Mouse (Mus musculus) midbrain, postnatal 0 days (tissue): Measurements from ENCODE around the gene Xpr1. TPM values are rescaled to one million over a fixed set of nuclear protein-coding genes. Genes with fewer than 3 reads are reported as not detected.
"Not testable (repeated sequence)": the region's sequence is repeated elsewhere in the genome, so short reads cannot be mapped to it uniquely, and the experiment has no call there.

Experiments
- ATAC-seq: fragments of 200-750 bp; cut with Nextera tagmentation; 2 replicates; pipeline ENCODE4 v1.8.0; 2017; ENCODE audit warnings: moderate number of reproducible peaks, mild to moderate bottlenecking, moderate TSS enrichment, moderate library complexity; ENCODE audit not compliant: low FRiP score
- DNase-seq: peaks from one replicate; pipeline ENCODE4 v3.0.0-alpha.2; 2015; ENCODE audit warnings: low spot score
- H3K27ac ChIP-seq: fragments of 300-500 bp; sonication (generic); 2 replicates; pipeline ENCODE4 v1.5.1; 2014; ENCODE audit warnings: low read depth, mild to moderate bottlenecking, low read length, mixed read lengths
- H3K27me3 ChIP-seq: fragments of 300-500 bp; sonication (generic); 2 replicates; pipeline ENCODE4 v1.6.1; 2014; ENCODE audit warnings: low read length, control low read depth, mixed read lengths; ENCODE audit not compliant: insufficient read depth
- H3K36me3 ChIP-seq: fragments of 300-500 bp; sonication (generic); 2 replicates; pipeline ENCODE4 v1.6.1; 2014; ENCODE audit warnings: low read length, control low read depth, mixed read lengths; ENCODE audit not compliant: insufficient read depth
- H3K4me1 ChIP-seq: fragments of 300-500 bp; sonication (generic); 2 replicates; pipeline ENCODE4 v1.6.1; 2014; ENCODE audit warnings: mild to moderate bottlenecking, control low read depth, antibody characterized with exemption, low read length, mixed read lengths; ENCODE audit not compliant: insufficient read depth
- H3K4me2 ChIP-seq: fragments of 300-500 bp; sonication (generic); 2 replicates; pipeline ENCODE4 v1.6.1; 2014; ENCODE audit warnings: low read depth, mild to moderate bottlenecking, low read length, mixed read lengths; ENCODE audit not compliant: poor library complexity, severe bottlenecking
- H3K4me3 ChIP-seq: fragments of 300-500 bp; sonication (generic); 2 replicates; pipeline ENCODE4 v1.5.1; 2014; ENCODE audit warnings: low read depth, mild to moderate bottlenecking, low read length, moderate library complexity
- H3K9ac ChIP-seq: fragments of 300-500 bp; sonication (generic); replicated peaks from 2 replicates; pipeline ENCODE4 v1.6.1; 2014; ENCODE audit warnings: mild to moderate bottlenecking, low read length, moderate library complexity, mixed read lengths; ENCODE audit not compliant: poor library complexity, severe bottlenecking
- H3K9me3 ChIP-seq: fragments of 300-500 bp; sonication (generic); 2 replicates; pipeline ENCODE4 v1.6.1; 2016; ENCODE audit warnings: low read length, control low read depth
- CTCF ChIP-seq: IDR thresholded peaks from 2 replicates; pipeline ENCODE4 v1.5.1; 2016; ENCODE audit warnings: antibody characterized with exemption, mild to moderate bottlenecking
- WGBS: fragments of 180-500 bp; shearing (Covaris S2); extraction: QIAGEN DNeasy Blood & Tissue Kit; methylation state at CpG from one replicate; pipeline ENCODE4 v1.1.7; 2014; 5-methylcytosine and 5-hydroxymethylcytosine counted together
- polyA plus RNA-seq: library from polyadenylated mRNA; unstranded; fragments of >200 nt; fragmentation: Nextera tagmentation; extraction: Ambion mirVana; gene quantifications from 2 replicates; pipeline ENCODE4 v1.2.1, GENCODE M21; 2015
- total RNA-seq: library from RNA; depleted of rRNA; stranded (reverse); fragments of >200 nt; gene quantifications from 2 replicates; pipeline ENCODE4 v1.2.3, GENCODE M21; 2014

Gene Xpr1
- total and polyA plus RNA-seq, 2 experiments from 2014 or later, result 38.3 to 177 TPM

DNA sequence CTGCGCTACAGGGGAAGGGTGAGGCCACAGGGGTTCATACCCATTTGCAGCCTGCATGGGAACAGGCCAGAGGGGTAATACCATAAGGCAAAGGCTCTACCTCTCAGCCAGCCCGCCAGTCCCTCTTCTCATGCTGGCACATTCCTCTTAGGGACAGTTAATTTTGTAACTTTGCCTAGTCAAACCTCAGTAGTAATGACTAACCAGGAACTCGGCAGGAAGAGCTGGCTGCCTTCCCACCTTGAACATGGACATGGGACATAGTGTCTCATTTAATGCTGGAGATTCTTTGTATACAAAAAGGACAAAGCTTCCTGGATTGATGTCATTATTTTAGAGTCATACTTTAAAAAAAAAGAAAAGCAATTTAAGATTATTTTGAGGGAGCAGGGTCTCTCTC is 142.2 kb downstream of the Xpr1 start:
- no peak for ATAC-seq
- no peak for DNase-seq
- WGBS, result 82% methylated on average over 3 of the region's 3 CpGs
- H3K27me3 ChIP-seq, result no peaks in the 10 kb centered on the region
- no peak overlapping the region for H3K9ac ChIP-seq
- H3K36me3 ChIP-seq, result peaks cover 3% of the 10 kb centered on the region; the same call in 1 of the 2 replicates
- H3K9me3 ChIP-seq, result no peaks in the 10 kb centered on the region
- no peak for TF ChIP-seq CTCF
- no peak overlapping the region for H3K27ac ChIP-seq
- no peaks in the 10 kb centered on the region for H3K4me1 ChIP-seq
- no peak overlapping the region for H3K4me2 ChIP-seq
- H3K4me3 ChIP-seq, result no peak overlapping the region

GRCm38 (mm10) chr1:155272953-155273352 is 144.3 kb downstream of the Xpr1 start:
- no peaks in the 10 kb centered on the region for H3K4me1 ChIP-seq
- TF ChIP-seq CTCF, result no peak
- no peak for DNase-seq
- 94% methylated on average over 4 of the region's 4 CpGs for WGBS
- H3K4me2 ChIP-seq, result no peak overlapping the region
- H3K36me3 ChIP-seq, result no peaks in the 10 kb centered on the region
- no peak overlapping the region for H3K27ac ChIP-seq
- H3K27me3 ChIP-seq, result no peaks in the 10 kb centered on the region
- no peaks in the 10 kb centered on the region for H3K9me3 ChIP-seq
- no peak for ATAC-seq
- H3K9ac ChIP-seq, result no peak overlapping the region
- no peak overlapping the region for H3K4me3 ChIP-seq

DNA sequence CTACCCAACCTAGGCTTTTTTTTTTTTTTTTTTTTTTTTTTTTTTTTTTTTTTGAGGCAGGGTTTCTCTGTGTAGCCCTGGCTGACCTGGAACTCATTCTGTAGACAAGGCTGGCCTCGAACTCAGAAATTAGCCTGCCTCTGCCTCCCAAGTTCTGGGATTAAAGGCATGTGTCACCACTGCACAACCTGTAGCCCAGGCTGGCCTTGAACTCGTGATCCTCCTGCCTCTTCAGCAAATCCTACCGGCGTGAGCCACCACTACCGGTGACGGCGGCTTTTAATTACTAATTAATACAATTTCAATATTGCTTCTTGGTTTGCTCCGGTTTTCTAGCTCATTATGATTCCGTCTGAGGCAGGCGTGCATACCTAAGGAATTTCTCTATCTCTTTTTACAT is 154.7 kb downstream of the Xpr1 start:
- not testable (repeated sequence) for H3K4me2 ChIP-seq, H3K36me3 ChIP-seq, H3K9ac ChIP-seq, DNase-seq, H3K4me1 ChIP-seq, ATAC-seq, H3K4me3 ChIP-seq, H3K9me3 ChIP-seq, H3K27me3 ChIP-seq, H3K27ac ChIP-seq
- 92% methylated on average over 10 of the region's 10 CpGs for WGBS

DNA sequence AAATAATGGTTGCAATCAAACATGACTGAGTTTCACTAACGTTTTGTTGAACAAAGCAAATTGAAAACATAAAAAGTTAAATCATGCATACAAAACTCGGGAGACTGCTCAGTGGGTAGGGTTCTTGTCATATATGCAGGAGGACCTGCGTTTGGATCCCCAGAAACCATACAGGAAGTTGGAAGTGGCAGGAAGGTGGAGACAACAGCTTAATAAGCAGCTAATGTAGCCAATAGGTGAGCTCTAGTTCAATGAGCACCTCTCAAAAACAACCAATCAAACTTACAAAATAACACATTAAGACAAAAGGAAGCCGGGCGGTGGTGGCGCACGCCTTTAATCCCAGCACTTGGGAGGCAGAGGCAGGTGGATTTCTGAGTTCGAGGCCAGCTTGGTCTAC is 162.9 kb downstream of the Xpr1 start:
- ATAC-seq, result no peak
- 90% methylated on average over 8 of the region's 8 CpGs for WGBS
- no peak overlapping the region for H3K4me2 ChIP-seq
- TF ChIP-seq CTCF, result no peak
- H3K9ac ChIP-seq, result no peak overlapping the region
- H3K36me3 ChIP-seq, result no peaks in the 10 kb centered on the region
- H3K4me3 ChIP-seq, result no peak overlapping the region
- H3K27me3 ChIP-seq, result no peaks in the 10 kb centered on the region
- H3K4me1 ChIP-seq, result no peaks in the 10 kb centered on the region
- H3K9me3 ChIP-seq, result no peaks in the 10 kb centered on the region
- no peak overlapping the region for H3K27ac ChIP-seq
- no peak for DNase-seq

DNA sequence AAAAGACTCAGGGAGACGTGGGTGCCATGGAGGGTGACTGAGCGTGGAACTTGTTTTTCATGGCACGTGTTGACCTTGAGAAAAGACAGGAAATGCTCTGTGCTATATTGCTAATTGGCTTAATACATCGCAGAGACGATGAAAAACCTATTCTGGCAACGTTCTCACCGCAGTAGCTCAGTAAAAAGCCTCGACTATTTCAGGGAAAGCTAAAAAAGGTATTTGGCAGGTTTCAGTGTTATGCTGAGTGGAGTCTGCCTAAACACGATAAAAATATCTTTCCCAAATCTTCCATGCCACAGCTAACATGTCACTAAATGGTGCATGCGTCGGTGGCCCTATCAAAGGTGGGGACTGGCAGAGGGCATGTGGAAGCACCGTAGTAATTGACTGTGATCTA is 164.1 kb downstream of the Xpr1 start:
- Histone ChIP-seq H3K4me1 (no peaks in the 10 kb centered on the region), H3K36me3 (no peaks in the 10 kb centered on the region), H3K4me2 (no peak overlapping the region), H3K27ac (no peak overlapping the region), H3K27me3 (no peaks in the 10 kb centered on the region), H3K9me3 (no peaks in the 10 kb centered on the region), H3K4me3 (no peak overlapping the region), H3K9ac (no peak overlapping the region)
- TF ChIP-seq CTCF, result no peak
- no peak for DNase-seq
- WGBS, result 52% methylated on average over 12 of the region's 12 CpGs
- ATAC-seq, result no peak

DNA sequence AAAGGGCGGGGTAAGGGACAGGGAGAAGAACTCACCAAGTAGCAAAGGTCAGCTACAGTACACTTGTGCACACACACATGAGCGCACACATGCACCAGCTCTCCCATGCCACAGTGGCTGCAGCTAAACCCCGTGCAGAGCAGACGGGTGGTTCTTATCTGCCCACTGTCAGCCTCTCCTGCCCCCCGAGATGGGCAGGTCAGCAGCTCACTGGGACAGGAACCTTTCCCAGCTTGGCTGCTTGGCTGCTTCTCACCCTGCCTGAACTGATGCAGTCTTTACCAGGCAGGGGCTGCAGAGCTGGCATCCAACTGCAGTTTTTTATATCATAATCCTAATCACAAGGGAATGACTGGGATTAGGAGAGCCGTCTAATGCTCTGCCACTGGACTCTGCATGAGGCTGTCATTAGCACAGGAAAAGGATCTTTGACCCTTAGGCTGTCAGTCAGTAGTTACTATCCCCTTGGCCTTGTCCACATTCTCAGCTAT is 164.5 kb downstream of the Xpr1 start:
- H3K9ac ChIP-seq, result no peak overlapping the region
- H3K4me2 ChIP-seq, result no peak overlapping the region
- 47% methylated on average over 6 of the region's 6 CpGs for WGBS

More for the DNA sequence above, 164.5 kb downstream of the Xpr1 start:
- TF ChIP-seq CTCF, result no peak
- Histone ChIP-seq H3K4me3 (no peak overlapping the region), H3K36me3 (no peaks in the 10 kb centered on the region), H3K27ac (no peak overlapping the region), H3K27me3 (no peaks in the 10 kb centered on the region), H3K9me3 (no peaks in the 10 kb centered on the region), H3K4me1 (no peaks in the 10 kb centered on the region)
- DNase-seq, result no peak
- ATAC-seq, result no peak
